Mouse (Mus musculus): ENCODE data around the gene Aqp7. TPM values are rescaled to one million over a fixed set of nuclear protein-coding genes. Genes with fewer than 3 reads are reported as not detected.

Aqp7 gene
- polyA plus RNA-seq, 1 experiment: 124 TPM

- H3K4me1 ChIP-seq (ENCODE audit: control insufficient read depth, insufficient read depth, insufficient read length, low read length): no peaks in the 10 kb centered on the region
- no peak overlapping the region for H3K4me3 ChIP-seq (ENCODE audit: insufficient read depth, low read depth, low read length)
- no peak overlapping the region for H3K27ac ChIP-seq (replicated peaks; ENCODE audit: low read depth, low read length)
These were observed 47.7 kb downstream of the Aqp7 start for GRCm38 (mm10) chr4:41000271-41000670.

DNA sequence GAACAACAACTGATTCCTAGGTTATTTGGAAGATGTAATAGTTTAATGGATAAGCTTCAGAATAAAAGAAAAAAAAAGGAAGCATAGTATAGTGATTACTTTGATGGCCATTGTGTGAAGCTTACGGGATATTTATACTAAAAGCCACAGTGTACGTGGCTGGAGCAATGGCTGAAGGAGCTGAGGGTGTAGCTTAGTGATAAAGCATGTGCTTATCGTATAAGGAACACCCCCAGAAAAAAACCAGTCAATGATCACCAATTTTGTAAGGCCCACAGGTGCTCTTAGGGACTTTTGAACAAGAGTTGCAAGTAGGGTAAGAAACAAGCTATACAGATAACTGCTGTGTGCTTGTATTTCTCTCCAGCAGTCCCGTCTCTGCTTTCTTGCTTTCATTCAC lies 50.0 kb downstream of the Aqp7 start:
- H3K4me3 ChIP-seq (ENCODE audit: insufficient read depth, low read depth, low read length): no peak overlapping the region
- H3K4me1 ChIP-seq (ENCODE audit: control insufficient read depth, insufficient read depth, insufficient read length, low read length): no peaks in the 10 kb centered on the region
- no peak overlapping the region for H3K27ac ChIP-seq (replicated peaks; ENCODE audit: low read depth, low read length)

- H3K27ac ChIP-seq (replicated peaks; ENCODE audit: low read depth, low read length): no peak overlapping the region
- H3K4me3 ChIP-seq (ENCODE audit: insufficient read depth, low read depth, low read length): no peak overlapping the region
- no peaks in the 10 kb centered on the region for H3K4me1 ChIP-seq (ENCODE audit: control insufficient read depth, insufficient read depth, insufficient read length, low read length)
These were observed 51.6 kb downstream of the Aqp7 start for GRCm38 (mm10) chr4:40996302-40996701.

DNA sequence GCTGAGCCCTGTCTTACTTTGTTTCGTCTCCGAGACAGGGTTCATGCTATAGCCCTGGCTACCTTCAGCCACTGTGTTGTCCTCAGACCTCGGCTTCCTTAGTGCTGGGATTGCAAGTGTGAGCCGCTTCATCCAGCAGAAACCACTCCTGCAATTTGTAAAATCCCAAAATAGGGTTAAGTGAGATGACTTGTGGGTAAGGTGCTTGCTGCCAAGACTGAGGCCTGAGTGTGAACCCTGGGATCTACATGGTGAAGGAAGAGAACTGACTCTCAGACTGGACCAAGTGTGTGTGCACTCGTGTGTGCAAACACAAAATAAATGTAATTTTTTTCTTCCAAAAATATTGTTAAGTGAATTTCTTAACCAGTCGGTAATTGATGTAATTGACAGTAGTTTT lies 58.3 kb downstream of the Aqp7 start:
- no peak overlapping the region for H3K4me3 ChIP-seq (ENCODE audit: insufficient read depth, low read depth, low read length)
- H3K4me1 ChIP-seq (ENCODE audit: control insufficient read depth, insufficient read depth, insufficient read length, low read length): no peaks in the 10 kb centered on the region
- H3K27ac ChIP-seq (replicated peaks; ENCODE audit: low read depth, low read length): no peak overlapping the region

- Histone ChIP-seq H3K4me3 (ENCODE audit: insufficient read depth, low read depth, low read length) (no peak overlapping the region), H3K4me1 (ENCODE audit: control insufficient read depth, insufficient read depth, insufficient read length, low read length) (no peaks in the 10 kb centered on the region), H3K27ac (replicated peaks; ENCODE audit: low read depth, low read length) (no peak overlapping the region)
These were observed 64.3 kb downstream of the Aqp7 start for GRCm38 (mm10) chr4:40983686-40984085.

Other genes with a start within 250 kb of the Aqp7 start
- gene B4galt1, start 194.1 kb downstream of the Aqp7 start, polyA plus RNA-seq (2012; ENCODE audit: insufficient read depth, insufficient read length, missing spikeins): 33.0 and 33.8 TPM in 2 replicates
- gene Spink4, start 128.1 kb downstream of the Aqp7 start, polyA plus RNA-seq (2012; ENCODE audit: insufficient read depth, insufficient read length, missing spikeins): not detected in 2 replicates
- gene Bag1, start 99.8 kb downstream of the Aqp7 start, polyA plus RNA-seq (2012; ENCODE audit: insufficient read depth, insufficient read length, missing spikeins): 295 and 387 TPM in 2 replicates
- gene Chmp5, start 99.7 kb downstream of the Aqp7 start, polyA plus RNA-seq (2012; ENCODE audit: insufficient read depth, insufficient read length, missing spikeins): 106 and 109 TPM in 2 replicates
- 12.0 and 14.9 TPM in 2 replicates for gene Nfx1, start 77.2 kb downstream of the Aqp7 start, polyA plus RNA-seq (2012; ENCODE audit: insufficient read depth, insufficient read length, missing spikeins)
- gene Aqp3, start 50.0 kb upstream of the Aqp7 start, polyA plus RNA-seq (2012; ENCODE audit: insufficient read depth, insufficient read length, missing spikeins): not detected in 2 replicates
- gene Nol6, start 76.3 kb upstream of the Aqp7 start, polyA plus RNA-seq (2012; ENCODE audit: insufficient read depth, insufficient read length, missing spikeins): 13.0 and 15.3 TPM in 2 replicates
- 71.7 and 124 TPM in 2 replicates for gene Ube2r2, start 87.6 kb upstream of the Aqp7 start, polyA plus RNA-seq (2012; ENCODE audit: insufficient read depth, insufficient read length, missing spikeins)
- gene Ubap2, start 227.0 kb upstream of the Aqp7 start, polyA plus RNA-seq (2012; ENCODE audit: insufficient read depth, insufficient read length, missing spikeins): 18.6 and 19.3 TPM in 2 replicates

All from brown adipose tissue, adult 24 weeks (tissue).